Mouse (Mus musculus): Measurements from ENCODE around the gene Olfr1389. TPM values are rescaled to one million over a fixed set of nuclear protein-coding genes. Genes with fewer than 3 reads are reported as not detected.
"Not testable (repeated sequence)": the region's sequence is repeated elsewhere in the genome, so short reads cannot be mapped to it uniquely, and the experiment has no call there.

Gene Olfr1389
- not detected in 2 replicates for polyA plus RNA-seq (2014; fragmentation: Nextera tagmentation; extraction: Ambion mirVana)

DNA sequence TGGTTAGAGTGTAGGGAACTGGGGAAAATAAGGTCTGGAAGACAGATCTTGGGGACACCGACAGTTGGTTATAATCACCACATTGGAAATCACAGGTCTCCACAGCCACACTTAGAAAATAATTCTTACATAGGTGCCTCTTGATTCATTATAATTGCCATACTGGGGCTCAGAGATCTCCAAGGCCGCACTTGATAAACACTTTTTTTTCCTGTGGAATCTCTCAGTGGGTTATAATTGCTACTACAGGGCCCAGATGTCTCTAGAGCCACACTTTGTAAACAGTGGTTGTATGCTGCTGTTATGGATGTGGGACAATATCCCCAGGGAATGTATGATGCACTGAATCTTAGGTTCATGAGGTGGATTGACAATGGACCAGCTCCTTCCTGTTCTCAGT, at the start of gene Olfr1389:
Gene Olfr1389 (plus strand): TSS at position 301 of the 400 bp plus-strand sequence.
- no peak for DNase-seq (ENCODE audit: low spot score)
- Histone ChIP-seq H3K4me1 (ENCODE audit: control insufficient read depth, insufficient read depth, low read length) (no peaks in the 10 kb centered on the region), H3K9me3 (replicated peaks; ENCODE audit: control insufficient read depth, low read length) (no peaks in the 10 kb centered on the region), H3K27ac (ENCODE audit: low read depth, low read length) (no peak within 1 kb of the TSS), H3K36me3 (ENCODE audit: control insufficient read depth, insufficient read depth, low read length) (no peaks in the 10 kb centered on the region), H3K27me3 (replicated peaks; ENCODE audit: control insufficient read depth, insufficient read depth, low read length) (no peaks in the 10 kb centered on the region), H3K4me2 (ENCODE audit: low read length) (no peak within 1 kb of the TSS), H3K9ac (ENCODE audit: low read length) (no peak within 1 kb of the TSS), H3K4me3 (ENCODE audit: low read depth, low read length) (no peak within 1 kb of the TSS)
- ATAC-seq: no peak
- WGBS: 94% methylated on average over 2 of the region's 2 CpGs

DNA sequence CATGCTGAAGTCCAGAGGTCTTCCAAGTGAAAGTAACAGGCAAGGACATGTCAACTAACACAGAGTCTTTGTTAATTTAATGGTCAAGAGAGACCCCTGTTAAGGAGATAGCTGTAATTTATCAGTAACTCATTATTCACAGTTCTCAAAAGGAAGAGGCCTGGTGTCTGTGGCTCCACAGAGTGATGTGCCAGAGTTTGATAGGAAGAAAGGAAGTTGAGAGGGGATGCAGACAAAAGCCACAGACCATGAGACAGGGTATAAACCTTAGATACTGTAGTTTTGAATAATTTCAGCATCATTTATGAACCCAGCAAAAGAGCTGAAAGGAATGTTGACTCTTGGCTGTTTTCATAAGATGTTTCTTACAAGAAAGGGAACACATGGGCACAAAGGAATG, 39.7 kb upstream of the Olfr1389 start:
- Histone ChIP-seq H3K9ac (ENCODE audit: low read length) (no peak overlapping the region), H3K27me3 (replicated peaks; ENCODE audit: control insufficient read depth, insufficient read depth, low read length) (no peaks in the 10 kb centered on the region), H3K9me3 (replicated peaks; ENCODE audit: control insufficient read depth, low read length) (no peaks in the 10 kb centered on the region), H3K4me3 (ENCODE audit: low read depth, low read length) (no peak overlapping the region), H3K27ac (ENCODE audit: low read depth, low read length) (no peak overlapping the region), H3K4me1 (ENCODE audit: control insufficient read depth, insufficient read depth, low read length) (no peaks in the 10 kb centered on the region), H3K4me2 (ENCODE audit: low read length) (no peak overlapping the region), H3K36me3 (ENCODE audit: control insufficient read depth, insufficient read depth, low read length) (no peaks in the 10 kb centered on the region)
- DNase-seq (ENCODE audit: low spot score): no peak
- no peak for ATAC-seq

DNA sequence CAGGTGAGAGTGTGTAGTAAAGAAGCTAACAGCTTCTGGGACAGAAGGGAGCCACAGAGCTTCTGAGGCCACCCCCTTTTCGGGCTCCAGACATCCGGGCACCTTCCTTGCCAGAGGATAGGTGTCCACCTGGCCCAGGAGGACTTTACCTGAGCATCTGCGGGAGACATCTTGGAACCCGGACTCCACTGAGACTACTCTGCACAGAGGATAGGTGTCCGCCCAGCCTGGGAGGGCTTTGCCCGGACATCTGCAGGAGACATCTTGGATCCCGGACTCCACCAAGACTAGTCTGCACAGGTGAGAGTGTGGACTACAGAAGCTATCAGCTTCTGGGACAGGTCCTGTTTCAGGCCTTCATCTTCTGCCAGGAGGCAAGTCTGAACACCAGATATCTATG, 36.7 kb upstream of the Olfr1389 start:
- H3K36me3 ChIP-seq (ENCODE audit: control insufficient read depth, insufficient read depth, low read length); H3K27ac ChIP-seq (ENCODE audit: low read depth, low read length); H3K9me3 ChIP-seq (replicated peaks; ENCODE audit: control insufficient read depth, low read length); ATAC-seq; H3K9ac ChIP-seq (ENCODE audit: low read length); H3K4me1 ChIP-seq (ENCODE audit: control insufficient read depth, insufficient read depth, low read length); H3K27me3 ChIP-seq (replicated peaks; ENCODE audit: control insufficient read depth, insufficient read depth, low read length); H3K4me2 ChIP-seq (ENCODE audit: low read length); H3K4me3 ChIP-seq (ENCODE audit: low read depth, low read length); DNase-seq (ENCODE audit: low spot score): not testable (repeated sequence)
- WGBS: 91% methylated on average over 7 of the region's 7 CpGs

DNA sequence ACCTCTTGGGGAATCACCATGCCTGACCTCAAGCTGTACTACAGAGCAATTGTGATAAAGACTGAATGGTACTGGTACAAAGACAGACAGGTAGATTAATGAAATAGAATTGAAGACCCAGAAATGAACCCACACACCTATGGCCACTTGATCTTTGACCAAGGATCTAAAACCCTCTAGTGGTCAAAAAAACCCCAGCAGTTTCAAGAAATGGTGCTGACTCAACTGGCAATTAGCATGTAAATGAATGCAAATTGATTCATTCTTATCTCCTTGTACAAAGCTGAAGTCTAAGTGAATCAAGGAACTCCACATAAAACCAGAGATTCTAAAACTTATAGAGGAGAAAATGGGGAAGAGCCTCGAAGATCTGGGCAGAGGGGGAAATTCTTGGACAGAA, 30.2 kb upstream of the Olfr1389 start:
- DNase-seq (ENCODE audit: low spot score); ATAC-seq; H3K27ac ChIP-seq (ENCODE audit: low read depth, low read length); H3K9me3 ChIP-seq (replicated peaks; ENCODE audit: control insufficient read depth, low read length); H3K4me1 ChIP-seq (ENCODE audit: control insufficient read depth, insufficient read depth, low read length); H3K4me3 ChIP-seq (ENCODE audit: low read depth, low read length); H3K4me2 ChIP-seq (ENCODE audit: low read length); H3K9ac ChIP-seq (ENCODE audit: low read length); H3K27me3 ChIP-seq (replicated peaks; ENCODE audit: control insufficient read depth, insufficient read depth, low read length); H3K36me3 ChIP-seq (ENCODE audit: control insufficient read depth, insufficient read depth, low read length): not testable (repeated sequence)
- 70% methylated on average over 1 of the region's 1 CpGs for WGBS

DNA sequence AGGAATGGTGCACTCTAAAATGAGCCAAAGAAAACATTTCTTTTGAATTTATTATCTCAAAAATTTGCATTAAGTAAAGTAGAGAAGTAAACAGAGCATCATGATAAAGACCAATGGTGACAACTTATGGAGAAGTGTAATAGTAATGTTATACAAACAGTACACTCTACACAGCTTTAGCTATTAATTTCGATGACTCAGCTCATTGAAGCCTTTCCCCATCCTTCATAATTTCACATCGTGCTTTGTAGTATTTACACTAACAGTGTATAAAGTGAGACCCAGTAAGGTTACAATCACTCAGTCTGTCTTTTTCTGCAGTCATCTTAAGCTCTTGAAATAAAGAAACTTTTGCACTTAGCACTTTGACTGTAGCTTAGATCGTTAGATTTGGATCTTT, 16.1 kb upstream of the Olfr1389 start:
- no peak overlapping the region for H3K27ac ChIP-seq (ENCODE audit: low read depth, low read length)
- no peak overlapping the region for H3K4me3 ChIP-seq (ENCODE audit: low read depth, low read length)
- no peaks in the 10 kb centered on the region for H3K9me3 ChIP-seq (replicated peaks; ENCODE audit: control insufficient read depth, low read length)
- no peaks in the 10 kb centered on the region for H3K27me3 ChIP-seq (replicated peaks; ENCODE audit: control insufficient read depth, insufficient read depth, low read length)
- H3K36me3 ChIP-seq (ENCODE audit: control insufficient read depth, insufficient read depth, low read length): no peaks in the 10 kb centered on the region
- DNase-seq (ENCODE audit: low spot score) (no peak), ATAC-seq (no peak)
- H3K9ac ChIP-seq (ENCODE audit: low read length): no peak overlapping the region
- H3K4me2 ChIP-seq (ENCODE audit: low read length): no peak overlapping the region
- WGBS: 80% methylated on average over 3 of the region's 3 CpGs
- H3K4me1 ChIP-seq (ENCODE audit: control insufficient read depth, insufficient read depth, low read length): no peaks in the 10 kb centered on the region

DNA sequence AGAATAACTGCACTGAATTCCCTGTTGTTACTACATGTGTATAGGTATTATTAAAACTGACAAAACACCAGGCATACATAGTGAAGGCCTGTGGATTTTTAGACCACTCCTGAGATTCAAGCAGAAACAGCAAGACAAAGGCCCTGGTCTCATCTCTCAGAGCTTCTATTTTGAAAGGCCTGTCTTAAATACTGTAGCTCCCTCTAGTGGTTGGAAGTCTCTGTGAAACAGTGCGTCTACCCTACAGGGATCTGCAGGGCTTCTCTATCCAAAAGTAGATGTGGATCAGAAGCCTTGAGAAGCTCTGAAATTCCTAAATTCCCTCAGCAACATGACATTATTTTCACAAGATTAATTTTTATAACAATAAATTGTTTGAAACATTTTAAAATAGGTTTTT, 12.3 kb upstream of the Olfr1389 start:
- WGBS: 43% methylated on average over 1 of the region's 1 CpGs
- no peak overlapping the region for H3K4me2 ChIP-seq (ENCODE audit: low read length)
- H3K27ac ChIP-seq (ENCODE audit: low read depth, low read length): no peak overlapping the region
- no peak overlapping the region for H3K4me3 ChIP-seq (ENCODE audit: low read depth, low read length)
- H3K27me3 ChIP-seq (replicated peaks; ENCODE audit: control insufficient read depth, insufficient read depth, low read length): no peaks in the 10 kb centered on the region
- no peak overlapping the region for H3K9ac ChIP-seq (ENCODE audit: low read length)
- no peaks in the 10 kb centered on the region for H3K4me1 ChIP-seq (ENCODE audit: control insufficient read depth, insufficient read depth, low read length)
- ATAC-seq (no peak), DNase-seq (ENCODE audit: low spot score) (peak; percentile 49)
- H3K36me3 ChIP-seq (ENCODE audit: control insufficient read depth, insufficient read depth, low read length): no peaks in the 10 kb centered on the region
- H3K9me3 ChIP-seq (replicated peaks; ENCODE audit: control insufficient read depth, low read length): no peaks in the 10 kb centered on the region

DNA sequence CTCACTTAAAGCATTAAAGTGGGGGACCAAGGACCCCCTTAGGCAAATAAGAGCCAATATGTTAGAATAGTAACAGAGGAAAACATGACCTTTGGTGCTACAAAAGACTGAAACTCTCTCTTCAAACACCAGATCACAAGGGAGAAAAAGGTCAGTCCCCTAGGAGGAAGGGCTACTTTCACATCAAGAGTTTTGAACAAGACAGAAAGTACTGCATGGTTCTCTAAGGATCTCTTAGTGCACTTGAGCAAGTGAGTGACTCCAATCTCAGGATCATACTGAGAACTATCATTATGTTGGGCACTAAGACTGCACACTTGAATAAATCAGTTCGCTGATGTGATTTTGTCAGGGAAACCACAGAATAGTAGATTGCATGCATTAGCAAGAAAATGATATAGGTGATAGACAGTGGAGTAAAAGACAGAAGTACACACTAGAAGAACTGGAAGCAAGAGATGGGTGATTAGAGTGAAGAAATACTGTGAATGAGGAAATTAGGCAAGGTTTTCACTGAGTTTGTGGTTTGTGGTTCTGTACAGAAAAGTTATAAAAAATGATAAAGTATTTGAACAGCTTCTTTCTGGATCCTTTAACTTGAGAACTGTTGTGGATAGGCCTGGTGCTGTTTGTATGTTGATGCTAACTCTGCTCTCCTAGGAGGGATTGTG, 2.5 kb downstream of the Olfr1389 start:
- Histone ChIP-seq H3K36me3 (ENCODE audit: control insufficient read depth, insufficient read depth, low read length) (no peaks in the 10 kb centered on the region), H3K4me3 (ENCODE audit: low read depth, low read length) (no peak overlapping the region), H3K4me2 (ENCODE audit: low read length) (no peak overlapping the region), H3K9me3 (replicated peaks; ENCODE audit: control insufficient read depth, low read length) (no peaks in the 10 kb centered on the region), H3K4me1 (ENCODE audit: control insufficient read depth, insufficient read depth, low read length) (no peaks in the 10 kb centered on the region), H3K27me3 (replicated peaks; ENCODE audit: control insufficient read depth, insufficient read depth, low read length) (no peaks in the 10 kb centered on the region), H3K9ac (ENCODE audit: low read length) (no peak overlapping the region), H3K27ac (ENCODE audit: low read depth, low read length) (no peak overlapping the region)
- no peak for DNase-seq (ENCODE audit: low spot score)
- 84% methylated on average over 1 of the region's 1 CpGs for WGBS
- ATAC-seq: no peak

DNA sequence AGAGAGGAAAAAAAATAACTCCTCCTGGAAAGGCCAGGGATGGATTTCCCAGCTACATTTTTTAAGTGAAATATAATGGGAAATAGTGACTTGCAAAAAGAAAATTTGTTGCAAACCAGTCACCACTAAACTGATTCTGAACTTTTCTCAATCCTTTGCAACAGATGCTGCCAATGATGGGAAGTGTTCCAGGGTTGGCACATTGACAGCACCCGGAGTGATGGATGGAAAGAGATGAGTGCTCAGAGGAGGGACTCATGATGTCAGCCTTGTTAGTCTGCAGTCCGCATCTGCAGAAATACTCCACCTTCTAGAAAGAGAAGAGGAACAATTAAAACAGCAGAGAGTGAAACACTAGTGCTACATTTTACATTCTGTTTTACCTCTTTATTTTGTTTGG, 6.8 kb downstream of the Olfr1389 start:
- H3K4me3 ChIP-seq (ENCODE audit: low read depth, low read length): no peak overlapping the region
- H3K9ac ChIP-seq (ENCODE audit: low read length): no peak overlapping the region
- no peaks in the 10 kb centered on the region for H3K36me3 ChIP-seq (ENCODE audit: control insufficient read depth, insufficient read depth, low read length)
- DNase-seq (ENCODE audit: low spot score): peak; percentile 12
- WGBS: 80% methylated on average over 2 of the region's 2 CpGs
- no peak for ATAC-seq
- H3K4me1 ChIP-seq (ENCODE audit: control insufficient read depth, insufficient read depth, low read length): no peaks in the 10 kb centered on the region
- no peak overlapping the region for H3K27ac ChIP-seq (ENCODE audit: low read depth, low read length)
- H3K4me2 ChIP-seq (ENCODE audit: low read length): no peak overlapping the region
- H3K27me3 ChIP-seq (replicated peaks; ENCODE audit: control insufficient read depth, insufficient read depth, low read length): no peaks in the 10 kb centered on the region
- H3K9me3 ChIP-seq (replicated peaks; ENCODE audit: control insufficient read depth, low read length): no peaks in the 10 kb centered on the region

DNA sequence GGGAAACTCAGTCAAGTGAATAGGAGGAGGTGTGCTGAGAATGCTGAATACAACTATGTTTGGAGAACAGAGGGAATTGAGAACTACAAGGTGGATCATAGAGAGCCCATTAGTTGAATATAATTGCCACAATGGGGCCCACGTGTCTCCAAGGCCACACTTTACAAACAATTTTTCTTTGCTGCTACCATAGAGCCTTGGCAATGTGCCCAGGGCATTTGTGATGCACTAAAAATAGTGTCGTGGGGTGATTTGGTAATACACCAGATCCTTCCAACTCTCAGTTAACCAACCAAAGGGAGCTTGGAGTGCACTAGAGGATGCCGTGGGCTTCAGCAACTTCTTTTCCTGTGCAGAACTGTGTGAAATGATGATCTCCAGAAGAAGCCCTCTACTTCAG, 13.5 kb downstream of the Olfr1389 start, which contains the start of gene Olfr1388:
Gene Olfr1388 (plus strand): TSS at position 214 of the 400 bp plus-strand sequence.
- Histone ChIP-seq H3K36me3 (ENCODE audit: control insufficient read depth, insufficient read depth, low read length) (no peaks in the 10 kb centered on the region), H3K27ac (ENCODE audit: low read depth, low read length) (no peak within 1 kb of the TSS), H3K4me1 (ENCODE audit: control insufficient read depth, insufficient read depth, low read length) (no peaks in the 10 kb centered on the region), H3K9ac (ENCODE audit: low read length) (no peak within 1 kb of the TSS), H3K9me3 (replicated peaks; ENCODE audit: control insufficient read depth, low read length) (no peaks in the 10 kb centered on the region), H3K27me3 (replicated peaks; ENCODE audit: control insufficient read depth, insufficient read depth, low read length) (no peaks in the 10 kb centered on the region), H3K4me2 (ENCODE audit: low read length) (no peak within 1 kb of the TSS), H3K4me3 (ENCODE audit: low read depth, low read length) (no peak within 1 kb of the TSS)
- DNase-seq (ENCODE audit: low spot score) (no peak), ATAC-seq (no peak)
- WGBS: 50% methylated on average over 3 of the region's 3 CpGs
